Comparison of ENCODE assay signal across 18 mouse cellular contexts in the genomic region with DNA sequence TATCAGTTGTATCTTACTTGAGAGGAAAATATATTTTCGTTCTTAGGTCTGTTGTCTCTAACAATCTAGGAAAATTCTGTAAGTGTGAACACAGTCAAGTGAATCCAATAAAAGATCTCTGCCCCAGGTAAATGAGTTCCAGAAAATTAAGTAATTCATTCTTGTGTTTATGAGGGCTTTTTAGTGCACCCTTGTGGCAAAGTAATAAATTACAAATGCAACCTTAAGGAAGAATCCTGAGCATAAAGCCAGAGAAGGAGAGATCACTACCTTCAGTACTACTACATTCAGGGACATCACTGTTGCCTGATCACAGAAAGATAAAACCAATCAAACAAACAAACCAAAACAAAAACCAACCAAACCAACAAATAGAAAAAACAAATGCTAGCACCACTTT. TPM values are rescaled to one million over a fixed set of nuclear protein-coding genes. Genes with fewer than 3 reads are reported as not detected.
A peak's percentile ranks its signal among the peaks of the same experiment; 100 is the strongest.
DNase-seq lines count a peak whose midpoint lies in the region; ATAC-seq and TF ChIP-seq lines count a peak whose summit lies in the region.
"Had no signal": no experiment of that assay in that cellular context is flagged by ENCODE, and none has a peak within 500 bp of the region (broad histone marks: within the 10 kb centered on the region; RNA-seq: fewer than 3 reads in every experiment).

No protein-coding gene starts in this region.

- DNase-seq in forebrain, embryonic 14.5 days (ENCODE audit: low spot score) = peak; percentile 32
- DNase-seq in lung, postnatal 36 days = peak; percentile 6
- DNase-seq in lung, adult 2 months = no peak
- peak; percentile 38 for DNase-seq in brain, embryonic 14.5 days (ENCODE audit: low read depth)
- DNase-seq in adrenal gland, postnatal 36 days = no peak
- DNase-seq: cerebellum, adult 2 months; gastrocnemius, postnatal 36 days; left cerebral cortex, postnatal 4 days; thymus, adult 18-20 months had no signal

- H3K27ac ChIP-seq in forebrain, embryonic 14.5 days (ENCODE audit: low read depth, low read length) = no peak overlapping the region
- H3K27ac ChIP-seq in forebrain, embryonic 12.5 days = no peak overlapping the region
- H3K27ac ChIP-seq in intestine, postnatal 0 days (ENCODE audit: low read depth, low read length) = no peak overlapping the region
- no peak overlapping the region for H3K27ac ChIP-seq in intestine, embryonic 16.5 days (ENCODE audit: low read length)
- H3K27ac ChIP-seq: embryonic facial prominence, embryonic 12.5 days; forebrain, embryonic 13.5 days; heart, embryonic 15.5 days had no signal

- no peak overlapping the region for H3K9ac ChIP-seq in forebrain, embryonic 14.5 days (ENCODE audit: low read length)
- H3K9ac ChIP-seq in forebrain, embryonic 12.5 days = no peak overlapping the region
- H3K9ac ChIP-seq in intestine, postnatal 0 days (ENCODE audit: low read depth, low read length) = no peak overlapping the region
- no peak overlapping the region for H3K9ac ChIP-seq in intestine, embryonic 16.5 days (ENCODE audit: low read depth, low read length)
- H3K9ac ChIP-seq: embryonic facial prominence, embryonic 12.5 days; forebrain, embryonic 13.5 days; heart, embryonic 15.5 days had no signal

- H3K36me3 ChIP-seq in forebrain, embryonic 14.5 days (ENCODE audit: control insufficient read depth, insufficient read depth, low read length) = no peaks in the 10 kb centered on the region
- no peaks in the 10 kb centered on the region for H3K36me3 ChIP-seq in forebrain, embryonic 12.5 days (replicated peaks)
- no peaks in the 10 kb centered on the region for H3K36me3 ChIP-seq in intestine, postnatal 0 days (ENCODE audit: control insufficient read depth, insufficient read depth)
- H3K36me3 ChIP-seq in intestine, embryonic 16.5 days (ENCODE audit: control insufficient read depth, insufficient read depth, low read length) = no peaks in the 10 kb centered on the region
- H3K36me3 ChIP-seq: embryonic facial prominence, embryonic 12.5 days; heart, embryonic 15.5 days had no signal

- no peak overlapping the region for H3K4me2 ChIP-seq in forebrain, embryonic 14.5 days (ENCODE audit: low read length)
- no peak overlapping the region for H3K4me2 ChIP-seq in forebrain, embryonic 12.5 days
- no peak overlapping the region for H3K4me2 ChIP-seq in intestine, postnatal 0 days (replicated peaks; ENCODE audit: low read depth)
- H3K4me2 ChIP-seq in intestine, embryonic 16.5 days (ENCODE audit: low read depth, low read length) = no peak overlapping the region
- H3K4me2 ChIP-seq: embryonic facial prominence, embryonic 12.5 days; forebrain, embryonic 13.5 days; heart, embryonic 15.5 days had no signal

- no peaks in the 10 kb centered on the region for H3K9me3 ChIP-seq in forebrain, embryonic 14.5 days (replicated peaks; ENCODE audit: control insufficient read depth, low read length)
- no peaks in the 10 kb centered on the region for H3K9me3 ChIP-seq in forebrain, embryonic 12.5 days
- no peaks in the 10 kb centered on the region for H3K9me3 ChIP-seq in intestine, postnatal 0 days (ENCODE audit: control insufficient read depth)
- no peaks in the 10 kb centered on the region for H3K9me3 ChIP-seq in intestine, embryonic 16.5 days (ENCODE audit: control insufficient read depth, low read length)
- H3K9me3 ChIP-seq: embryonic facial prominence, embryonic 12.5 days; forebrain, embryonic 13.5 days; heart, embryonic 15.5 days; megakaryocyte, embryonic 14.5 days had no signal

- no peaks in the 10 kb centered on the region for H3K4me1 ChIP-seq in forebrain, embryonic 14.5 days (ENCODE audit: control insufficient read depth, insufficient read depth, low read length)
- no peaks in the 10 kb centered on the region for H3K4me1 ChIP-seq in forebrain, embryonic 12.5 days
- H3K4me1 ChIP-seq in intestine, postnatal 0 days (replicated peaks; ENCODE audit: control insufficient read depth, insufficient read depth, low read length) = no peaks in the 10 kb centered on the region
- no peaks in the 10 kb centered on the region for H3K4me1 ChIP-seq in intestine, embryonic 16.5 days (ENCODE audit: control insufficient read depth, insufficient read depth, low read length)
- H3K4me1 ChIP-seq in lung, adult 2 months (ENCODE audit: control insufficient read depth, insufficient read depth, low read length) = no peaks in the 10 kb centered on the region
- H3K4me1 ChIP-seq: embryonic facial prominence, embryonic 12.5 days; forebrain, embryonic 13.5 days; heart, embryonic 15.5 days; megakaryocyte, embryonic 14.5 days had no signal

- no peak overlapping the region for H3K4me3 ChIP-seq in forebrain, embryonic 14.5 days (ENCODE audit: low read depth, low read length)
- H3K4me3 ChIP-seq in forebrain, embryonic 12.5 days (replicated peaks) = no peak overlapping the region
- no peak overlapping the region for H3K4me3 ChIP-seq in intestine, postnatal 0 days (ENCODE audit: low read depth, low read length)
- no peak overlapping the region for H3K4me3 ChIP-seq in intestine, embryonic 16.5 days (ENCODE audit: low read length)
- H3K4me3 ChIP-seq in lung, adult 2 months (replicated peaks; ENCODE audit: extremely low read depth, low read depth, low read length) = no peak overlapping the region
- H3K4me3 ChIP-seq: embryonic facial prominence, embryonic 12.5 days; forebrain, embryonic 13.5 days; heart, embryonic 15.5 days; megakaryocyte, embryonic 14.5 days had no signal

- ATAC-seq in forebrain, embryonic 14.5 days = no peak
- ATAC-seq in forebrain, embryonic 12.5 days (ENCODE audit: low FRiP score) = no peak
- ATAC-seq in intestine, postnatal 0 days = no peak
- no peak for ATAC-seq in intestine, embryonic 16.5 days
- ATAC-seq: forebrain, embryonic 13.5 days; hindbrain, embryonic 16.5 days had no signal

- TF ChIP-seq CTCF in intestine, postnatal 0 days (IDR thresholded peaks at IDR 0.05; ENCODE audit: low read depth) = peak; percentile 53
- no peak for TF ChIP-seq CTCF in lung, adult 2 months (IDR thresholded peaks at IDR 0.05; ENCODE audit: insufficient read depth, low read length)
- TF ChIP-seq CTCF in brain, embryonic 14.5 days (IDR thresholded peaks at IDR 0.05; ENCODE audit: borderline replicate concordance, extremely low read depth, insufficient read depth, insufficient read length) = 0 out of 2 replicates have a peak, but pooled peaks have one; percentile 0

- no peak for TF ChIP-seq POLR2A in lung, adult 2 months (IDR thresholded peaks at IDR 0.05; ENCODE audit: borderline replicate concordance, extremely low read depth, low read depth, low read length)
- no peak for TF ChIP-seq POLR2A in brain, embryonic 14.5 days (IDR thresholded peaks at IDR 0.05; ENCODE audit: borderline replicate concordance, extremely low read depth, insufficient read depth, insufficient read length, poor library complexity, severe bottlenecking)

- no peaks in the 10 kb centered on the region for H3K27me3 ChIP-seq in forebrain, embryonic 14.5 days (replicated peaks; ENCODE audit: control insufficient read depth, insufficient read depth, low read length)
- no peaks in the 10 kb centered on the region for H3K27me3 ChIP-seq in forebrain, embryonic 12.5 days
- H3K27me3 ChIP-seq in intestine, postnatal 0 days (replicated peaks; ENCODE audit: control insufficient read depth, insufficient read depth, low read length) = no peaks in the 10 kb centered on the region
- no peaks in the 10 kb centered on the region for H3K27me3 ChIP-seq in intestine, embryonic 16.5 days (replicated peaks; ENCODE audit: control insufficient read depth, insufficient read depth, low read length)
- H3K27me3 ChIP-seq: embryonic facial prominence, embryonic 12.5 days; forebrain, embryonic 13.5 days; heart, embryonic 15.5 days; megakaryocyte, embryonic 14.5 days had no signal

- 85% methylated on average over 1 of the region's 1 CpGs for WGBS in forebrain, embryonic 14.5 days
- 86% methylated on average over 1 of the region's 1 CpGs for WGBS in forebrain, embryonic 12.5 days
- whole genome bisulfite sequencing in intestine, postnatal 0 days = 70% methylated on average over 1 of the region's 1 CpGs
- WGBS in intestine, embryonic 16.5 days = 79% methylated on average over 1 of the region's 1 CpGs
- 68% methylated on average over 1 of the region's 1 CpGs for WGBS in lung, adult 2 months

RNA-seq across cellular contexts. Expression of gene Lama2, which starts 56.0 kb away (rescaled TPM):
- polyA plus RNA-seq in forebrain, embryonic 14.5 days (2014; fragmentation: Nextera tagmentation; extraction: Ambion mirVana) = 4.1 and 6.7 TPM in 2 replicates
- polyA plus RNA-seq in forebrain, embryonic 12.5 days (2016; fragmentation: Nextera tagmentation; extraction: Ambion mirVana) = 6.9 and 8.3 TPM in 2 replicates
- 6.3 and 6.9 TPM in 2 replicates for polyA plus RNA-seq in intestine, postnatal 0 days (2015; fragmentation: Nextera tagmentation; extraction: Ambion mirVana)
- 4.7 and 6.1 TPM in 2 replicates for polyA plus RNA-seq in intestine, embryonic 16.5 days (2015; fragmentation: Nextera tagmentation; extraction: Ambion mirVana)
- 14.9 and 18.3 TPM in 2 replicates for polyA plus RNA-seq in lung, adult 2 months (2012; rRNA removed)
- polyA plus RNA-seq in brain, embryonic 14.5 days (2012; rRNA removed) = 3.5 and 7.2 TPM in 2 replicates
- total RNA-seq in adrenal gland, postnatal 36 days (2021) = 10 to 100 TPM; 34.5 to 43.6 TPM
- total RNA-seq: neutrophil, adult 5-6 weeks had no signal

Comparison
In these comparisons a context has a peak if more than half of its experiments do, and no peak if none do; other contexts are left out.
1. DNase-seq: peak in forebrain, embryonic 14.5 days (single experiment), lung, postnatal 36 days (single experiment) and brain, embryonic 14.5 days (single experiment); none in lung, adult 2 months (single experiment) and adrenal gland, postnatal 36 days (0 of 2).